Mouse (Mus musculus) kidney, postnatal 36 days (tissue): ENCODE results near the gene H2al2b.
"Not testable (repeated sequence)": the region's sequence is repeated elsewhere in the genome, so short reads cannot be mapped to it uniquely, and the experiment has no call there.

Source experiments
- DNase-seq, 2 experiments: peaks; one replicate each; pipeline ENCODE4 v3.0.0; 2021 to 2022; ENCODE audit warnings: mixed read lengths in 2 of 2

H2al2b gene

DNA sequence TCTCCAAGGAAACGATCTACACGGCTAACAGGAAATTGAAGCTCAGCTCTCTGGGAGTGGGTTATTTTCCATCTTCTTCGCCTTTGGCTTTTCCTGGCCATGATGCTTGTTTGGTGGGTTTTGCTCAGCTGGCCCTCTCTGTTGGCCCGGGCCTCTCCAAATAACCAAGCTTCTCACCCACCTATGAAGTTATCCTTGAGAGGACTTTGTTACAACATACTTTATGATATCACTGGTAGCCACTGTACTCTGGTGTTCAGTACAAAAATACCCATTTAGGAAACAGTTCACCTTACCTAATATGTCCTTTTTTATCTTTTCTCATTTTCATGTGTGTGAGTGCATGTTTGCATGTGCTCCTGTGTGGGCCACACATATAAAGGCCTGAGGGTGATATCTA lies at the start of gene H2al2b:
H2al2b (minus strand) TSS at position 101 of the 400 bp plus-strand sequence.
- DNase-seq, result not testable (repeated sequence)
